Mouse (Mus musculus) lung, postnatal 0 days (tissue): Measurements from ENCODE around the gene Bet1l. TPM values are rescaled to one million over a fixed set of nuclear protein-coding genes. Genes with fewer than 3 reads are reported as not detected.

Experiments
- ATAC-seq: fragments of 200-750 bp; cut with Nextera tagmentation; 2 replicates; pipeline ENCODE4 v1.8.0; 2017; ENCODE audit warnings: moderate library complexity
- DNase-seq: peaks from one replicate; pipeline ENCODE4 v3.0.0-alpha.2; 2016; ENCODE audit warnings: low spot score
- H3K27ac ChIP-seq: fragments of 300-500 bp; sonication (generic); 2 replicates; pipeline ENCODE4 v1.5.1; 2014; ENCODE audit warnings: antibody characterized with exemption, mild to moderate bottlenecking, low read length, mixed read lengths
- H3K27me3 ChIP-seq: fragments of 300-500 bp; sonication (generic); replicated peaks from 2 replicates; pipeline ENCODE4 v1.6.1; 2014; ENCODE audit warnings: low read length, mixed read lengths; ENCODE audit not compliant: insufficient read depth
- H3K36me3 ChIP-seq: fragments of 300-500 bp; sonication (generic); 2 replicates; pipeline ENCODE4 v1.6.1; 2014; ENCODE audit warnings: low read length, mixed read lengths; ENCODE audit not compliant: insufficient read depth
- H3K4me1 ChIP-seq: fragments of 300-500 bp; sonication (generic); 2 replicates; pipeline ENCODE4 v1.6.1; 2014; ENCODE audit warnings: antibody characterized with exemption, low read depth, low read length, mixed read lengths; ENCODE audit not compliant: insufficient read depth
- H3K4me2 ChIP-seq: fragments of 300-500 bp; sonication (generic); replicated peaks from 2 replicates; pipeline ENCODE4 v1.6.1; 2014; ENCODE audit warnings: low read depth, mild to moderate bottlenecking, low read length, moderate library complexity, mixed read lengths
- H3K4me3 ChIP-seq: fragments of 300-500 bp; sonication (generic); 2 replicates; pipeline ENCODE4 v1.5.1; 2014; ENCODE audit warnings: low read depth, low read length
- H3K9ac ChIP-seq: fragments of 300-500 bp; sonication (generic); replicated peaks from 2 replicates; pipeline ENCODE4 v1.6.1; 2014; ENCODE audit warnings: low read depth, mild to moderate bottlenecking
- H3K9me3 ChIP-seq: fragments of 300-500 bp; sonication (generic); 2 replicates; pipeline ENCODE4 v1.6.1; 2016; ENCODE audit warnings: low read length, mixed read lengths
- CTCF ChIP-seq: IDR thresholded peaks from 2 replicates; pipeline ENCODE4 v1.5.1; 2016; ENCODE audit warnings: antibody characterized with exemption, mild to moderate bottlenecking
- EP300 ChIP-seq: IDR thresholded peaks from 2 replicates; pipeline ENCODE4 v1.6.1; 2016; ENCODE audit warnings: antibody characterized with exemption, mild to moderate bottlenecking, control low read depth
- WGBS: fragments of 180-500 bp; shearing (Covaris S2); extraction: QIAGEN DNeasy Blood & Tissue Kit; methylation state at CpG from one replicate; pipeline ENCODE4 v1.1.7; 2014; 5-methylcytosine and 5-hydroxymethylcytosine counted together
- polyA plus RNA-seq: library from polyadenylated mRNA; unstranded; fragments of >200 nt; fragmentation: Nextera tagmentation; extraction: Ambion mirVana; gene quantifications from 2 replicates; pipeline ENCODE4 v1.2.1, GENCODE M21; 2015

Gene Bet1l
- polyA plus RNA-seq, 1 experiment from 2014 or later: 81.7 TPM

GRCm38 (mm10) chr7:140880865-140881515 lies 23.6 kb upstream of the Bet1l start:
- H3K4me2 ChIP-seq: peak overlapping the region; percentile 67
- TF ChIP-seq EP300 (no peak), CTCF (no peak)
- no peak overlapping the region for H3K27ac ChIP-seq
- H3K4me1 ChIP-seq: no peaks in the 10 kb centered on the region
- no peak for ATAC-seq
- WGBS: 9% methylated on average over 8 of the region's 8 CpGs
- no peaks in the 10 kb centered on the region for H3K9me3 ChIP-seq
- peak overlapping the region; percentile 73 for H3K4me3 ChIP-seq
- peak overlapping the region; percentile 58 for H3K9ac ChIP-seq
- no peak for DNase-seq
- H3K36me3 ChIP-seq: peaks cover 9% of the 10 kb centered on the region; the same call in 1 of the 2 replicates
- H3K27me3 ChIP-seq: no peaks in the 10 kb centered on the region

- WGBS: 73% methylated on average over 3 of the region's 3 CpGs
- Histone ChIP-seq H3K4me1 (no peaks in the 10 kb centered on the region), H3K9ac (no peak overlapping the region), H3K4me2 (no peak overlapping the region), H3K36me3 (peaks cover 14% of the 10 kb centered on the region; the same call in 1 of the 2 replicates), H3K9me3 (no peaks in the 10 kb centered on the region), H3K4me3 (no peak overlapping the region), H3K27me3 (no peaks in the 10 kb centered on the region), H3K27ac (no peak overlapping the region)
- TF ChIP-seq EP300 (no peak), CTCF (no peak)
- no peak for ATAC-seq
- DNase-seq: no peak
Measured at GRCm38 (mm10) chr7:140880419-140880818, 23.0 kb upstream of the Bet1l start.

GRCm38 (mm10) chr7:140879355-140879754 lies 22.0 kb upstream of the Bet1l start:
- Histone ChIP-seq H3K36me3 (peaks cover 21% of the 10 kb centered on the region), H3K4me2 (no peak overlapping the region), H3K4me3 (no peak overlapping the region), H3K9me3 (no peaks in the 10 kb centered on the region), H3K4me1 (no peaks in the 10 kb centered on the region), H3K9ac (no peak overlapping the region), H3K27ac (no peak overlapping the region), H3K27me3 (no peaks in the 10 kb centered on the region)
- TF ChIP-seq EP300: no peak
- no peak for TF ChIP-seq CTCF
- 84% methylated on average over 7 of the region's 7 CpGs for WGBS
- DNase-seq (no peak), ATAC-seq (no peak)

GRCm38 (mm10) chr7:140877364-140877763 lies 20.0 kb upstream of the Bet1l start:
- DNase-seq (no peak), ATAC-seq (no peak)
- Histone ChIP-seq H3K4me3 (no peak overlapping the region), H3K9me3 (no peaks in the 10 kb centered on the region), H3K27me3 (no peaks in the 10 kb centered on the region), H3K27ac (no peak overlapping the region), H3K4me1 (no peaks in the 10 kb centered on the region), H3K9ac (no peak overlapping the region), H3K36me3 (peaks cover 23% of the 10 kb centered on the region), H3K4me2 (no peak overlapping the region)
- 70% methylated on average over 6 of the region's 6 CpGs for WGBS
- TF ChIP-seq CTCF (no peak), EP300 (no peak)

- peaks cover 23% of the 10 kb centered on the region for H3K36me3 ChIP-seq
- no peak overlapping the region for H3K27ac ChIP-seq
- no peaks in the 10 kb centered on the region for H3K27me3 ChIP-seq
- no peaks in the 10 kb centered on the region for H3K4me1 ChIP-seq
- WGBS: 84% methylated on average over 4 of the region's 4 CpGs
- H3K9ac ChIP-seq: no peak overlapping the region
- no peak for ATAC-seq
- H3K4me3 ChIP-seq: no peak overlapping the region
- TF ChIP-seq CTCF (no peak), EP300 (no peak)
- DNase-seq: no peak
- H3K4me2 ChIP-seq: no peak overlapping the region
- H3K9me3 ChIP-seq: no peaks in the 10 kb centered on the region
Measured at GRCm38 (mm10) chr7:140874224-140874623, 16.8 kb upstream of the Bet1l start.

GRCm38 (mm10) chr7:140864761-140865160 lies 7.4 kb upstream of the Bet1l start:
- H3K4me3 ChIP-seq: no peak overlapping the region
- H3K4me1 ChIP-seq: no peaks in the 10 kb centered on the region
- H3K27ac ChIP-seq: no peak overlapping the region
- DNase-seq (no peak), ATAC-seq (no peak)
- H3K9me3 ChIP-seq: no peaks in the 10 kb centered on the region
- TF ChIP-seq CTCF: no peak
- TF ChIP-seq EP300: no peak
- WGBS: 85% methylated on average over 12 of the region's 12 CpGs
- H3K27me3 ChIP-seq: no peaks in the 10 kb centered on the region
- no peak overlapping the region for H3K9ac ChIP-seq
- H3K4me2 ChIP-seq: no peak overlapping the region
- H3K36me3 ChIP-seq: peaks cover 30% of the 10 kb centered on the region

GRCm38 (mm10) chr7:140860728-140861127 lies 3.4 kb upstream of the Bet1l start:
- Histone ChIP-seq H3K27me3 (no peaks in the 10 kb centered on the region), H3K9me3 (no peaks in the 10 kb centered on the region), H3K4me1 (peaks cover 12% of the 10 kb centered on the region), H3K9ac (no peak overlapping the region), H3K4me3 (no peak overlapping the region), H3K4me2 (no peak overlapping the region), H3K36me3 (peaks cover 30% of the 10 kb centered on the region), H3K27ac (no peak overlapping the region)
- DNase-seq: no peak
- no peak for ATAC-seq
- 85% methylated on average over 5 of the region's 5 CpGs for WGBS
- TF ChIP-seq EP300: no peak
- TF ChIP-seq CTCF: no peak
